Mouse (Mus musculus): ENCODE results near the gene Fars2. TPM values are rescaled to one million over a fixed set of nuclear protein-coding genes. Genes with fewer than 3 reads are reported as not detected.
A peak's percentile ranks its signal among the peaks of the same experiment; 100 is the strongest.

Fars2 gene
- total RNA-seq, 2 experiments from 2014 or later, result 36.5 to 37.9 TPM

- no peak for DNase-seq
- intact Hi-C loops (cut with DNase I; ENCODE audit: low total_unique reads), result no loop called here
Measured at GRCm38 (mm10) chr13:36714101-36714500, 596.9 kb downstream of the Fars2 start.

GRCm38 (mm10) chr13:36716708-36717107 lies 599.5 kb downstream of the Fars2 start:
- intact Hi-C loops (cut with DNase I; ENCODE audit: low total_unique reads), result no loop called here
- DNase-seq, result no peak

DNA sequence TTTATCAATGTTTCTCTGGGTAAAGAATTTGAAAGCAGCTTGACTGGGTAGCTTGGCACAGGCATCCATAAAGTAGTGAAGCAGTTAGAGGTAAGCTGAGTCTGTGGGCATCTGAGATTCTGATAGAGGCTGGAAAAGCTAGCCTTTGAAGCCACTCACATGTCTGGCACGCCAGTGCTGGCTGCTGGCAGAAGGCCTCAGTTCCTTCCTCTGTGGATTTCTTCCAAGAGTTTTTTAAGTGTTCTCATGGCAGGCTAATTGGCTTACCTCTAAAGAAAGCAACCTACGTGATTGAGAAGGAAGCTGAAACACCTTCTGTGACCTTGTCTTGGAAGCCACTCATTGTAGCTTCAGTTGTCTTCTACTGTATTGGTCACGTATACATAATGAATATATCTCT lies 600.2 kb downstream of the Fars2 start:
- intact Hi-C loops (cut with DNase I; ENCODE audit: low total_unique reads), result no loop called here
- no peak for DNase-seq

- intact Hi-C loops (cut with DNase I; ENCODE audit: low total_unique reads), result no loop called here
- no peak for DNase-seq
Measured at GRCm38 (mm10) chr13:36720297-36721017, 603.2 kb downstream of the Fars2 start.

DNA sequence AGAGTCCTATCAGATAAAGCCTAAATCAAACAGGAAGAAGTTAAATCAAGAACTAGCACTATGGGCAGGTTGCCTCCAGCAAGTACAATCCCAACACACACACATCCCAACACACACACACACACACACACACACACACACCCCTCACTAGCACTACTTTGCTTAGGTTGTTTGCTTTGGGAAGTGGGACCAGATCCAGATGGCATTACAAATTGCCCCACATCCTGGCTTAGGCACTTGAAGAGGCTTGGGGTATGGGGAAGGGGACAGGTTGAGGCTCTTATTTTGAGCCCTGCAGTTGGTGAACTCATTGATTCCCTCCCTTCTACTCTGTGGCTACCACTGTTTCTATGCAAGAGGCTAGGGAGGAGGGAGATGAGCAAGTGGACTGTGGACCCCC lies 605.1 kb downstream of the Fars2 start:
- intact Hi-C loops (cut with DNase I; ENCODE audit: low total_unique reads), result no loop called here
- no peak for DNase-seq

DNA sequence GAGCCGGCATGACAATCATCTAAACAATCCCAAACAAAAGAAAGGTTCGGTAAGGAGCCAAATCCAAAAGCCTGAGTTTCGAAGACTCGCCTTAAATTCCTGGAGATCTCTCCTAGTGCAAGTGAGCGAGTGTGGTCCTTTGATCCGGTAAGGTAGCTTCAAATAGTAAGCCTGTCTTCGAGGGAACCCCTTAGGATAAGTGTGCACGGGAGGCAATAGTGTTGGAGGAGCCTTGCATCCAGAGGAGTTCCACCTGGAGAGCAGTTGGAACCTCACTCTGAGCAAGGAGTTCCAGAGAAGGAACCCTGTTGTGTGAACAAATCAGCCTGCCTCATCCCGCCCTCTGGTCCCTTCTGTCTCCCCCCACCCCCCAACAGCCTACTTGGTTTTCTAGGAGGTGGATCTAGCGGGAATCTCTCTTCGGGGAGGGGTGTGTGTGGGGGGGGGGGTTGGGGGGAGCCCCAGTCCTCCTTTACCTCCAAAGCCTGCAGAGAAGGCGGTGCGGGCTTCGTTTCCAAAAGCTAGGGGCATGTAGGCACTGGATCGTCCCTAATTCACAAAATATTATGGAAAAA lies 606.6 kb downstream of the Fars2 start:
- intact Hi-C loops (cut with DNase I; ENCODE audit: low total_unique reads), result no loop called here
- no peak for DNase-seq

DNA sequence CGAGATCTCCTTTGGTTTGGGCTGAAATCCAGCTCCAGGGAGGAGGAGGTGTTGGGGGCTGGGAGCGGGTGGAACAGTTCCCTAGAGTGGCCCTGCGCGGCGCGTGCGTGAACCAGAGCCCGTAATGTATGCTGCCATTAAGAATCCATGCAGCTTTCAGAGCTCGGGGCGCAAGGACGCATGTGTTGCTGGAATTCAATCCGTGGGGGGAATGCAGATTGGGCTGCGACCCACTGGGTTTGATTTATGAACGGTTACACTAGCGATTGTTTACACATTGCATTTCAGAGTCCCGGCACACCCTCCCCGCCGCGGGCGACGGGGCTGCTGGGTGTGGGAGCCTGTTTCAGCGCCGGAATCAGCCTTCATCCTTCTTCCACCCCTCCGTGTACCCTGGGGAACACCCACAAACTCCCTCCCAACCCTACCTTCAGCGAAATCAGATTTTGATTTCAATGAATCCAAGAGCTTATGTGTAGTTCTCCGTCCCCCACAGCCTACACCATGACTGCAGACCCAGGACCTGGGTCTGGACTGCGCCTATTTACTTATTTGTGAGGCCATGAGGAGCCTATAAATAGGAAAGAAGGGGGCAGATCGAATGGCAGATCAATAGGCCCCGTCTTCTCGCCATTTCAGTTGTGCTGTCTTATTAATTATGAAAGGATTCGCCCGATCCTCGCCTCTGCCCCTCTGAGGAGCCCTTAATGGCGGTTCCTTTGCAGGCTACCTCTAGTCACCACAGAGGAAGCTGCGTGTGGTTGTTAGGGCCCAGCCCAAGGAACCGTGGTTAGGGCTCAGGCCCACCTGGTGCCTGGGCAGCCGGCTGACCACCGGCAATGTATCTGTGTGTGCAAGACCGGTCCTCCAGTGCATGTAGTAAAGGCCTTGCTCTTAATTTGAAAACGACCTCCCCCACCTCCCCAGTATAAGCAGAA lies 607.6 kb downstream of the Fars2 start:
- no peak for DNase-seq
- intact Hi-C loops (cut with DNase I; ENCODE audit: low total_unique reads), result no loop called here

DNA sequence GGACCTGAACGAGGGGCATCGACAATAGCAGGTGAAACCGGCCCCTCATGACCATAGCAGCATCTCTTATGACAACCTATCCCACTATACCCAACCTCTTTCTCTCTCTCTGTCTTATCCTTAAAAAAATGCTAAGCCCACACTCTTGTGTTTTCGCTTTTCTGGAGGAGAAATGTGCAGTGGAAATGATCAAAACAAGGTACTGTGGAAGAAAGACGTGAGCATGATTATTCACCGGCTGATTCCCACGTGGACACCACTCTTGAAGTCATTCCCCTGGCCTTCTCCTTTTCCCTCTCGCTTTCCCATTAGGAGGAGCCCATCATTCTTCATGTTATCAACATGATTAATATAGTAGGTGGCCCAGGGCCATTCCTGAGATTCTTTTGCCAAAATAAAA lies 608.7 kb downstream of the Fars2 start:
- DNase-seq, result no peak
- intact Hi-C loops (cut with DNase I; ENCODE audit: low total_unique reads), result no loop called here

GRCm38 (mm10) chr13:36726551-36726950 lies 609.3 kb downstream of the Fars2 start:
- intact Hi-C loops (cut with DNase I; ENCODE audit: low total_unique reads), result no loop called here
- DNase-seq, result no peak

DNA sequence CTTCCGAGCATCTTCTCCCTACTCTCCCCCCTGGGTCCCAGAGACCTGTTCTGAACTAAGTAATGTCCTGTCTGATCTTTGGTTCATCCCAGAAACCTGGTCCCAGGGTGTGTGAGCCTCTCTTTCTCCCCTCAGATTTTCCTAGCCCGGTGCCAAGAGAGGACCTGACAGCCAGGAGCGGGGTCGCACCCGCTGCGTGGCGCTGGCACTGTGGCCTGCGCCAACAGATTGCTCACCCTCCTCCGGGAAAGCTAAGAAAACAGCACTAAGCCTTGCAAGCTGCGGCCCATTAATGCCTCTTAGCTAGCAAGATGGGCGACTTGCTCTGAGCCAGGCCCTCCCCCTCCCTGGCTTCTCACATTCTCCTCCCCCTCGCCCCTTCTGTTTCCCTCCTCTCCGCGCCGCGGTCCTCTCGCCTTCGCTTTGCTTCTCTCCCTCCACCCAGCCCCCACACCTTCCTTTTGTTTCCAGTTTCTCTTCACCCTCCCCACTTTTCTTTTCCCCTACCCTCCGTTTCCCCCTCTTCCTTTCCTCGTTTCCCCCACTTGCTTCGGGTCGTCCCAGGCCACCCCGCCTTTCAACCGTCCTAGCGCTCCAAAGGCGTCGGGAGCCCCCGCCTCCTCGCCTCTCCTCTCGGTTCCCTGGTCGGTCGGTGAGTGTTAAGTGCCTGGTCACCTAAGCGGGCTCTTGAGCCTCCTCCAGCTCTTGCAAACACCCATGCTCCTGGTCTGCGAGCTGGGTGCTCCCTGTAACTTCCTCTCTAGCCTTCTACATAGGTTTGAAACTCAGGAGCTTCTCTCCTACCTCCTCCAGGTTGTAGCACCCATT lies 610.0 kb downstream of the Fars2 start:
- intact Hi-C loops (cut with DNase I; ENCODE audit: low total_unique reads), result no loop called here
- peak; percentile 14 for DNase-seq

GRCm38 (mm10) chr13:36727779-36728470 lies 610.7 kb downstream of the Fars2 start:
- intact Hi-C loops (cut with DNase I; ENCODE audit: low total_unique reads), result no loop called here
- DNase-seq, result no peak

DNA sequence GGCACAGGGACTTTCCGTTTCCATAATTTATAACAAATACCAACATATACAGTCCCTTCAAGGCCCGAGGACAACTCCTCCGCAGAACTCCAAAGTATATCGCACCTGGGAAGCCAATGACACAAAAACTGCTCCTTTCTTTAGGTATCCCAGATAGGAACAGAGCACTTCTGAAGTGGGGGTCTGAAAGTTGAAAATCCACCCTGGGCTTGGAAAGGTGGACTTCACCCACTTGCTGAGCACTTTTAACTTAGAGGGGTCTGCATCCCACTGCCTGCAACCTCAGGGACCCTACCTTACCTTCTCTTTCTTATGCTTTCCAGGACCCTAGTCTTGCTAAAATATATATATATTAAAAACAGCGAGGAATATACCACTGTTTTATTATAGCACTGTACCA lies 611.3 kb downstream of the Fars2 start:
- intact Hi-C loops (cut with DNase I; ENCODE audit: low total_unique reads), result no loop called here
- no peak for DNase-seq

DNA sequence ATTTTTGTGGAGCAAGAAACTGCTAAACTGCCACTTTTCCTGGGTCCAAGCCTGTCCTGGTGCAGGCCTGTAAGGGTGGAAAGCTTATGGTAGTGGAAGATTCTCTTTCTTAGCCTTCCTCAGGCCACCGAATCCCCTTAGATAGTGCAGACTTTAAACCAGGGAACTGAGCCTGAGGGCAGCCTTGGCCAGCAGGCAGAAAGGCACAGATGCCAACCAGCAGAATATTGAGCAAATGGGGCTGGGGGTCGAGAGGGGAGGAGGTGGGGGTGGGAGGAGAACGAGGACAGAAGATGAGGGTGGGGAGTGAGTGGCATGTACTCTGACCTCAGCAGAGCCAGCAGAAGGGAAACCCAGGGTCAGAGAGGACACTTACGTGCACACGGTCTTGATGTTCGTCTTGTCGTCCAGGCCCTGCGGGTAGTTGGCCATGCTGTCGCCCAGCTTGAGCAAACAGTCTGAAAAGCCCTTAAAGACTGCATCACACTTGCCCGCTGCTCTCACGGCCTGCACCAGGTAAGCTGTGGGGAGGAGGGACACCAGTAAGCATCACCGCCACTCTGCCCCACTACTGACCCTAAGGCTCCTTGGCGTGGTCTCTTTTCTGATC lies 612.6 kb downstream of the Fars2 start:
- intact Hi-C loops (cut with DNase I; ENCODE audit: low total_unique reads), result no loop called here
- no peak for DNase-seq

DNA sequence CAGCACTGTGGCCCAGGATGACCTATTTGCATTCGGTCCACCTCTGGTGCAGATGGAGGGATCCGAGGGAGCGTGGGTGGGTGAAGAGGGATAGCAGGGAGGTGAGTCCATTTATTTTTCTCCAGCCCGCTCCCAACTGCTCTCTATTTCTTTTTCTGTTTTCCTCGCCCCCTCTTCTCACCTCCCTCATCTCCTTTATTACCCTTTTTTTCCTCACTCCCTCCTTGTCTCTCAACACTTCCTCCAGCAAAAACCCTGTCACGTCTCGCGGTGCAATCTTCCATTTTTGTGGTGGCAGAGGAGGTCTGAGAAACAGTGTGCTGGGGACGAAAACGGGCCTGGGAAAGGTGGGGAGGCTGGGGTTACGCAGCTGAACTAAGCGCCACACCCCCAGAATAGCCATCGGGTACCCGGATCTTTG lies 613.1 kb downstream of the Fars2 start:
- intact Hi-C loops (cut with DNase I; ENCODE audit: low total_unique reads), result no loop called here
- no peak for DNase-seq

DNA sequence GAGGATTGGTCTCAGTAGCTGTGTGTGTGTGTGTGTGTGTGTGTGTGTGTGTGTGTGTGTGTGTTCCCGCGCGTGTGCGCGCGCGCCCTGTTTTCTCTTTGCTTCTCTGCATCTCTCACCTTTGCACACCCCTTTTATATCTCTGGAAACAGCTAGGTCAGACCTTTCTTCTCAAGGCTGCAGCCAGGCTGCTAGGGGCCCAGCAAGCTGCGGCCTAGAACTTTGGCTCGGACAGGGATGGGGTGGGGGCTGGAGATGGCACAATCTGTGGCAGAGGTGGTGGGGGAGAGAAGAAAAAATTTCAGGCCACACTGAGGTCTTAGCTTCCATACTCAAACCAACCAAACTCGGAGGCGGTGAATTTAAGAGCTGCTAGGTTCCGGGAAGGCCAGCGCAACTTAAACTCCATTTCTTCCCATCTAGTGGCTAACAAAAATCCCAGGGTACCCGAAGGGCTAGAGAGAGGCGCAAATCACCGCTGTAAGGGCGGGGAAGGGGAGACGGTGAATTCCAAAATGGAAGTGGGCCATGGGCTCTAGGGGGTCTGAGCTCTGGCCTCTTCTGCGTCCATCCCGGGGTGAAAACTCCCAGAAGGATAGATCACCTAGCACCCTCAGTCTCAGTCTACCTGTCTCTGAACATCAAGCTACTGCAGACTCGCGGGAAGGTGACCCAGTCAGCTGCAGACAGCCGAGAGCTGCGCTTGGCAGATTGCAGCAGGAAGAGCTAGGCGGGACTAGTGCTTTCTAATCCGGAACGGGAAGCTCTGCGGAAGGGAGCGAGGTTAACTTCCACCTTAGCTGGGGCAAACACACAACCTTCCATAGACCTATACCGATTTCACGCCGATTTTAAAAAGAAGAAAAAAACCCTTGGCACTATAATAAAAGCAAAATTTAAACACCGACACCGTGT lies 614.1 kb downstream of the Fars2 start:
- DNase-seq, result no peak
- intact Hi-C loops (cut with DNase I; ENCODE audit: low total_unique reads), result no loop called here

GRCm38 (mm10) chr13:36731931-36732461 lies 614.8 kb downstream of the Fars2 start:
- intact Hi-C loops (cut with DNase I; ENCODE audit: low total_unique reads), result no loop called here

GRCm38 (mm10) chr13:36732891-36733490 lies 615.8 kb downstream of the Fars2 start:
- no peak for DNase-seq
- intact Hi-C loops (cut with DNase I; ENCODE audit: low total_unique reads), result no loop called here

More at GRCm38 (mm10) chr13:36731931-36732461, 614.8 kb downstream of the Fars2 start:
- DNase-seq, result no peak

All from gastrocnemius, postnatal 14 days (tissue).